Mouse (Mus musculus): Measurements from ENCODE around the gene Gm17535. TPM values are rescaled to one million over a fixed set of nuclear protein-coding genes. Genes with fewer than 3 reads are reported as not detected.
A peak's percentile ranks its signal among the peaks of the same experiment; 100 is the strongest.
"Not testable (repeated sequence)": the region's sequence is repeated elsewhere in the genome, so short reads cannot be mapped to it uniquely, and the experiment has no call there.

Gm17535 gene
- polyA plus RNA-seq, 1 experiment from 2014 or later = not detected

- not testable (repeated sequence) for DNase-seq (ENCODE audit: low spot score)
Measured at GRCm38 (mm10) chr9:3023985-3024648, 10.3 kb upstream of the Gm17535 start.

- DNase-seq (ENCODE audit: low spot score) = not testable (repeated sequence)
Measured at GRCm38 (mm10) chr9:3024912-3025467, 9.4 kb upstream of the Gm17535 start, which contains the start of gene Gm10717. Gene Gm10717, plus strand, starts transcription at chr9:3025417.

- DNase-seq (ENCODE audit: low spot score) = not testable (repeated sequence)
Measured at GRCm38 (mm10) chr9:3025653-3026052, 8.7 kb upstream of the Gm17535 start.

- DNase-seq (ENCODE audit: low spot score) = not testable (repeated sequence)
Measured at GRCm38 (mm10) chr9:3026136-3026535, 8.3 kb upstream of the Gm17535 start.

GRCm38 (mm10) chr9:3026741-3027140, 7.7 kb upstream of the Gm17535 start:
- DNase-seq (ENCODE audit: low spot score) = not testable (repeated sequence)

GRCm38 (mm10) chr9:3027200-3027599, 7.2 kb upstream of the Gm17535 start:
- peak; percentile 61 for DNase-seq (ENCODE audit: low spot score)

- DNase-seq (ENCODE audit: low spot score) = not testable (repeated sequence)
Measured at GRCm38 (mm10) chr9:3029276-3030000, 5.0 kb upstream of the Gm17535 start.

GRCm38 (mm10) chr9:3030677-3031318, 3.6 kb upstream of the Gm17535 start:
- DNase-seq (ENCODE audit: low spot score) = peak; percentile 91

GRCm38 (mm10) chr9:3036577-3036976, 2.2 kb downstream of the Gm17535 start, which contains the start of gene Gm10715:
Gene Gm10715, plus strand, starts transcription at chr9:3036877.
- not testable (repeated sequence) for DNase-seq (ENCODE audit: low spot score)

GRCm38 (mm10) chr9:3038161-3038560, 3.8 kb downstream of the Gm17535 start:
- DNase-seq (ENCODE audit: low spot score) = peak; percentile 3

Small RNA genes within 50 kb of the gene (microRNA-seq; reads per million reads assigned to microRNA genes)
- not detected for gene Mir101c (ENCODE audit: borderline number of aligned reads)

Other genes starting within 250 kb of the Gm17535 start
- not detected in 2 replicates for gene Gm10722, start 33.7 kb upstream of the Gm17535 start, polyA plus RNA-seq (2015; fragmentation: Nextera tagmentation; extraction: Ambion mirVana)
- 0.22 TPM in 1 of 2 replicates, not detected in the other for gene Gm11168, start 31.3 kb upstream of the Gm17535 start, polyA plus RNA-seq (2015; fragmentation: Nextera tagmentation; extraction: Ambion mirVana)
- gene Gm10721, start 21.5 kb upstream of the Gm17535 start, polyA plus RNA-seq (2015; fragmentation: Nextera tagmentation; extraction: Ambion mirVana) = not detected in 2 replicates
- not detected in 2 replicates for gene Gm10720, start 18.9 kb upstream of the Gm17535 start, polyA plus RNA-seq (2015; fragmentation: Nextera tagmentation; extraction: Ambion mirVana)
- gene Gm10719, start 17.2 kb upstream of the Gm17535 start, polyA plus RNA-seq (2015; fragmentation: Nextera tagmentation; extraction: Ambion mirVana) = 0.21 TPM in 1 of 2 replicates, not detected in the other
- gene Gm10718, start 11.1 kb upstream of the Gm17535 start, polyA plus RNA-seq (2015; fragmentation: Nextera tagmentation; extraction: Ambion mirVana) = 0.52 TPM in 1 of 2 replicates, not detected in the other
- gene Gm10717, start 9.2 kb upstream of the Gm17535 start, polyA plus RNA-seq (2015; fragmentation: Nextera tagmentation; extraction: Ambion mirVana) = not detected in 2 replicates
- not detected in 2 replicates for gene Gm10715, start 2.3 kb downstream of the Gm17535 start, polyA plus RNA-seq (2015; fragmentation: Nextera tagmentation; extraction: Ambion mirVana)

All from thymus, postnatal 0 days (tissue).